Mouse (Mus musculus) spleen, embryonic (tissue): ENCODE data around the gene Vars2.

Experiments
- CTCF ChIA-PET: fragments of 350-600 bp; sonication (Branson Sonifier 250); formaldehyde crosslinking; loops from one replicate; lab custom pipeline; 2022; lab: Charles Lee

Vars2 gene

GRCm38 (mm10) chr17:35635699-35636111, 31.7 kb downstream of the Vars2 start:
- CTCF ChIA-PET, result no interaction called here

DNA sequence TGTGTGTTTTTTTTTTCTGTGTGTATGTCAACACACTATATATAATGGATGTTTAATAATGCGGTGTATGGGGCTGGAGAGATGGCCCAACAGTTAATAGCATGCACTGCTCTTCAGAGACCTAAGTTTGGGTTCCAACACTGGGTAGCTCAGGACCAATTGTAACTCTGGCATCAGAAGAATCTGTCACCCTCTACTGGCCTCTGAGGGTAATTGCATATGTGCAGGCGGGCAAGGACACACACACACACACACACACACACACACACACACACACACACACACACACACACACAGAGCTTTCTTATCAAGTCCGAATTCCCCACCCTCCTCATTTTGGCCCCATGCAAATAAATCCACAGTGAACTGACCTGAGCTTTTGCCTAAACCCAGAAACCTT, 32.2 kb downstream of the Vars2 start:
- CTCF ChIA-PET, result interaction anchor here (0.6 kb wide), 1 partner anchor 385 kb away, joined by 3 read pairs; the partner anchor contains the start of gene H2-T24

DNA sequence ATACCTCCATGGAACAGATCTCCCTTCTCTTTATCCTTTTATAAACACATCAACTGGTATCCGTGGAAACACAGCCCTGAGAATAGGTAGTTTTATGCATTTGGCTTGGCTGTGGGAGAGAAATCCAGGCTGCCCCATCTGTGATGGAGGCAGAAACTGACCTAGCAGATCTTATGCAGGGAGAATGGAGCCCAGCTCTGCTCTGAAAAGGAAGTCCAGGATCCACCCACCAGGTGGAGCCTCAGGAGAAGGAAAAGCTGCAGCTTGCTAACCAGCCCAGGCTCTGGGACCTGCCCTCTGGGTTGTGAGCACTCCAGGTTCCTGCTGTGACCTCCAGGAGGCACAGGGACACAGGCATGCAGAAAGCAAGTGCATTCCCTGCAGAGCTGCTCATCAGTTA, 33.4 kb downstream of the Vars2 start:
- CTCF ChIA-PET, result interaction anchor here (1.1 kb wide), 1 partner anchor 42 kb away, joined by 4 read pairs; no protein-coding TSS in a partner anchor

GRCm38 (mm10) chr17:35626537-35626936, 40.9 kb downstream of the Vars2 start, which contains the start of gene Gm9573:
Gene Gm9573 (minus strand): TSS chr17:35626637.
- CTCF ChIA-PET, result no interaction called here

DNA sequence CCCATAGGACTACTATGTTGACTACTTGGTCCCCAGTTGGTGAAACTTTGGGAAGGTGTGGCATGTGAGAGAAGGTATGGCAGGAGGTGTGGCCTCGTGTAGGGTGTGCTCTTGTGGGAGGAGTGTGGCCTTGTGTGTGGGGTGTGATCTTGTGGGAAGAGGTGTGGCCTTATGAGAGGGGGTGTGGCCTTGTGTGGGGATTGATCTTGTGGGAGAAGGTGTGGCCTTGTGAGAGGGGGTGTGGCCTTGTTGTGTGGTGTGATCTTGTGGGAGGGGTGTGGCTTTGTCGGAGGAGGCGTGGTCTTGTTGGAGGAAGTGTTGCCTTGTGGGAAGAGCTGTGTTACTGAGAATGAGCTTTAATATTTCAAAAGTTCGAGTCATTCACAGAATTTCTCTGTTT, 50.3 kb downstream of the Vars2 start:
- CTCF ChIA-PET, result no interaction called here
